Mouse (Mus musculus) induced T-regulatory cell, adult 2 months (primary cell): Measurements from ENCODE around the gene Ppp4r3a.
"Not testable (repeated sequence)": the region's sequence is repeated elsewhere in the genome, so short reads cannot be mapped to it uniquely, and the experiment has no call there.

ENCODE experiments used
- DNase-seq: peaks from one replicate; pipeline ENCODE4 v3.0.0-alpha.2; 2012; ENCODE audit warnings: low read depth

Gene Ppp4r3a

GRCm38 (mm10) chr12:101083076-101083838 lies at the start of gene Ppp4r3a:
Gene Ppp4r3a, minus strand, starts transcription at chr12:101083702.
- peak; percentile 96 for DNase-seq

GRCm38 (mm10) chr12:101123013-101123412 lies 39.5 kb upstream of the Ppp4r3a start:
- DNase-seq = peak; percentile 47

- not testable (repeated sequence) for DNase-seq
These were observed 38.6 kb upstream of the Ppp4r3a start for GRCm38 (mm10) chr12:101122066-101122465.

- DNase-seq = not testable (repeated sequence)
These were observed 26.5 kb upstream of the Ppp4r3a start for GRCm38 (mm10) chr12:101109794-101110585.

GRCm38 (mm10) chr12:101107722-101108121 lies 24.2 kb upstream of the Ppp4r3a start:
- DNase-seq = no peak

- no peak for DNase-seq
These were observed 22.1 kb upstream of the Ppp4r3a start for GRCm38 (mm10) chr12:101105571-101105970.

- peak; percentile 74 for DNase-seq
These were observed 19.1 kb upstream of the Ppp4r3a start for GRCm38 (mm10) chr12:101102648-101103047.

- not testable (repeated sequence) for DNase-seq
These were observed 10.2 kb upstream of the Ppp4r3a start for GRCm38 (mm10) chr12:101093678-101094077.

- no peak for DNase-seq
These were observed 6.5 kb upstream of the Ppp4r3a start for GRCm38 (mm10) chr12:101089955-101090354.

GRCm38 (mm10) chr12:101087406-101087805 lies 3.9 kb upstream of the Ppp4r3a start:
- no peak for DNase-seq

GRCm38 (mm10) chr12:101084881-101085666 lies 1.6 kb upstream of the Ppp4r3a start:
- DNase-seq = no peak

- DNase-seq = no peak
These were observed 735 bp upstream of the Ppp4r3a start for GRCm38 (mm10) chr12:101084237-101084636.

- no peak for DNase-seq
These were observed 315 bp upstream of the Ppp4r3a start for GRCm38 (mm10) chr12:101083839-101084195.

- peak; percentile 56 for DNase-seq
These were observed 1.0 kb downstream of the Ppp4r3a start for GRCm38 (mm10) chr12:101082296-101083075.

- DNase-seq = peak; percentile 10
These were observed 5.5 kb downstream of the Ppp4r3a start for GRCm38 (mm10) chr12:101077955-101078354.

- DNase-seq = no peak
These were observed 8.1 kb downstream of the Ppp4r3a start for GRCm38 (mm10) chr12:101075433-101075832.

- peak; percentile 69 for DNase-seq
These were observed 8.6 kb downstream of the Ppp4r3a start for GRCm38 (mm10) chr12:101074821-101075429.

GRCm38 (mm10) chr12:101069813-101070212 lies 13.7 kb downstream of the Ppp4r3a start:
- peak; percentile 43 for DNase-seq

GRCm38 (mm10) chr12:101066329-101066728 lies 17.2 kb downstream of the Ppp4r3a start:
- no peak for DNase-seq

GRCm38 (mm10) chr12:101039956-101040355 lies 43.5 kb downstream of the Ppp4r3a start:
- DNase-seq = no peak
